Mouse (Mus musculus): Measurements from ENCODE around the gene Prr13.

Prr13 gene

GRCm38 (mm10) chr15:102458904-102459317 is at the start of gene Prr13:
Prr13 (plus strand) TSS chr15:102459028.
- peak; percentile 91 to 93 for DNase-seq (ENCODE audit: low spot score in 2 of 2)

DNA sequence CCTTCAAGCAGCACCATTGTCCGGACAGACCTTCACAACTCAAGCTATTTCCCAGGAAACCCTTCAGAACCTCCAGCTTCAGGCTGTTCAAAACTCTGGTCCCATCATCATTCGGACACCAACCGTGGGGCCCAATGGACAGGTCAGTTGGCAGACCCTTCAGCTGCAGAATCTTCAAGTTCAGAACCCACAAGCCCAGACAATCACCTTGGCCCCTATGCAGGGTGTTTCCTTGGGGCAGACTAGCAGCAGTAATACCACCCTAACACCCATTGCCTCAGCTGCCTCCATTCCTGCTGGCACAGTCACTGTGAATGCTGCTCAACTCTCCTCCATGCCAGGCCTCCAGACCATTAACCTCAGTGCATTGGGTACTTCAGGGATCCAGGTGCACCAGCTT is 49.5 kb upstream of the Prr13 start:
- DNase-seq (ENCODE audit: low spot score in 2 of 2), result no peak

- DNase-seq (ENCODE audit: low spot score in 2 of 2), result no peak
These were observed 47.8 kb upstream of the Prr13 start for GRCm38 (mm10) chr15:102411077-102411476.

DNA sequence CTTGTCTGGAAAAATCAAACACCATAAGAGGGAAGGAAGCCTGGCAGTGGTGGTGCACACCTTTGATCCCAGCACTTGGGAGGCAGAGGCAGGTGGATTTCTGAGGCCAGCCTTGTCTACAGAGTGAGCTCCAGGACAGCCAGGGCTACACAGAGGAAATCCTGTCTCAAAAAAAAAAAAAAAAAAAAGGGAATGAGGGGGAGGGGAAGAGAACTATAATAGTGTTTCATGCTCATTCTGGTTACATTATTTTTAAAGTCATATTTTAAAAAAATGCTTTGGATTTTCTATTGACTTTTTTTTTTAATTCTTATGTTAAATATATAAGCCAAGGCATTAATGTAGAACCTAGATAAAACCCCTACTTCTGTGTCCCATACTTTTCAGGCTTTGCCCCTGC is 45.1 kb upstream of the Prr13 start:
- DNase-seq (ENCODE audit: low spot score in 2 of 2), result no peak

DNA sequence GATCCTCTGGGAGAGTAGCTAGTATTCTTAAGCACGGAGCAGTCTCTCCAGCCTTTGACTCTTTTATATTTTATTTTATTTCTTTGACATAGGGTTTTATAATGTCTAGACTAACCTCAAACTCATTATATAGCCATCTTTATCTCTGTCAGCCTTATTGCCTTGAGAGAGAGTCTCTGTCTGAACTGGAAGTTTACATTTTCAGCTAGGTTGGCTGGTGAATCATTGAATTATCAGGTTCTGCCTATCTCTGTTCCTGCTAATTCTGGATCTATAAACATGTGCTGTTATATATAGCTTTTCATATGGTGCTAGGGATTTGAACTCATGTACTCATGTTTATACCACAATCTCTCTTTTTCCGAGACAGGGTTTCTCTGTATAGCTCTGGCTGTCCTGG is 41.3 kb upstream of the Prr13 start:
- DNase-seq (ENCODE audit: low spot score in 2 of 2), result no peak

DNA sequence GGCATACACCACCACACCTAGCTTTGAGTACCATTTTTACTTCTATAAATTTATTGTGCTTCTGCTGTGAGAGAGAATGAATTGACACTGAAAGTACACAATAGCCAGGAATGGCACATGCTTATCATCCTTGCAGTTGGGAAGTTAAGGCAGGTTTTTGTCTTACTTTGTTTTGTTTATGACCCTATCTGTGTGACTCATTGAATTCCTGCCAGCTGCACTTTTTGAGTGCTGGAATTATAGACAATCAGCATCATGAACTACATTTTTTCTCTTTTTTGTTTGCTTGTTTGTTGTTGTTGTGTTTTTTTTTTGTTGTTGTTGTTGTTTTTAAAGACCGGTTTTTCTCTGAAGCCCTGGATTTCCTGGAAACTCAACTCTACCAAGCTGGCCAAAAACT is 37.8 kb upstream of the Prr13 start:
- DNase-seq (ENCODE audit: low spot score in 2 of 2), result no peak

- no peak for DNase-seq (ENCODE audit: low spot score in 2 of 2)
These were observed 37.4 kb upstream of the Prr13 start for GRCm38 (mm10) chr15:102421437-102421836.

GRCm38 (mm10) chr15:102423602-102424240 is 35.1 kb upstream of the Prr13 start:
- no peak for DNase-seq (ENCODE audit: low spot score in 2 of 2)

- DNase-seq (ENCODE audit: low spot score in 2 of 2), result no peak
These were observed 34.2 kb upstream of the Prr13 start for GRCm38 (mm10) chr15:102424657-102425056.

GRCm38 (mm10) chr15:102426963-102427362 is 31.9 kb upstream of the Prr13 start:
- DNase-seq (ENCODE audit: low spot score in 2 of 2), result no peak

GRCm38 (mm10) chr15:102432046-102432445 is 26.8 kb upstream of the Prr13 start:
- no peak for DNase-seq (ENCODE audit: low spot score in 2 of 2)

GRCm38 (mm10) chr15:102433173-102433572 is 25.7 kb upstream of the Prr13 start:
- no peak for DNase-seq (ENCODE audit: low spot score in 2 of 2)

- DNase-seq (ENCODE audit: low spot score in 2 of 2), result peak; percentile 68 to 72
These were observed 16.3 kb upstream of the Prr13 start for GRCm38 (mm10) chr15:102442490-102442889.

GRCm38 (mm10) chr15:102445146-102445545 is 13.7 kb upstream of the Prr13 start, which contains the start of gene Amhr2:
Amhr2 (plus strand) TSS chr15:102445367.
- DNase-seq (ENCODE audit: low spot score in 2 of 2), result no peak

DNA sequence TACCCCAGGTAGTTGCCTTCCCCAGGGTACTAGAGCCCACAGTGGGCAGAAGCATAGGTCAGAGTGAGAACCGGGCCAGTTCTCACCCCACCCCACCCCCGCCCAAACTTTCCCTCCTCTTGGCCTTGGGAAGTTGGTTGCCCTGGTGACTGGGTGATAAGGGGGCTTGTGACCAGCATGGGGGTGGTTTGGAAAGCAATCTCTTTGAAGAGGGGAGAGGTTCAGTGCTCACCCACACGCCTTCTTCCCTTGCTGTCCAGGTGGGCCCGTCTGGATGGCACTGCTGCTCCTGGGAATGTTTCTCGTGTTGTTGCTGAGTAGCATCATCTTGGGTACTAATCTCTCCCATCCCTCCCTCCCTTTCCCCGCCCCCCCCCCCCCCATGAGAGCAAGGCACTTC is 12.4 kb upstream of the Prr13 start:
- no peak for DNase-seq (ENCODE audit: low spot score in 2 of 2)

DNA sequence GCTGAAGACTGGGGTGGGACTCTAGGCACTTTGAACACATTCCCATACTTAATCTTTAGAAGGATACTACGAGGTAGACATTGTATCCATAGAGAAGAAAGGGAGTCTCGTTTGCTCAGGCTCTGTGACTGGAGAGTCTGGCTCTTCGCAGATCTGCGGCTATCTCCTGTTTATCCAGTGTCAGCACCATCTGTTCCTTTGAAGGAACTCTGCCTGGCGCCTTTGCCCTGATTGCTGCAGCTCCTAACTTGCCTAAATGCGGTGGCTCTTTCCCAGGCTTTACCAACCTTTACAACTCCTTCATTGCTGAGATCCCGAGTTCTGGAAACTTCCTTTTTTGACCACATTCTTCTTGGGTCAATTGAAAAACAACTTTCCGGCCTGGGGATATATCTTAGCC is 9.5 kb upstream of the Prr13 start:
- no peak for DNase-seq (ENCODE audit: low spot score in 2 of 2)

DNA sequence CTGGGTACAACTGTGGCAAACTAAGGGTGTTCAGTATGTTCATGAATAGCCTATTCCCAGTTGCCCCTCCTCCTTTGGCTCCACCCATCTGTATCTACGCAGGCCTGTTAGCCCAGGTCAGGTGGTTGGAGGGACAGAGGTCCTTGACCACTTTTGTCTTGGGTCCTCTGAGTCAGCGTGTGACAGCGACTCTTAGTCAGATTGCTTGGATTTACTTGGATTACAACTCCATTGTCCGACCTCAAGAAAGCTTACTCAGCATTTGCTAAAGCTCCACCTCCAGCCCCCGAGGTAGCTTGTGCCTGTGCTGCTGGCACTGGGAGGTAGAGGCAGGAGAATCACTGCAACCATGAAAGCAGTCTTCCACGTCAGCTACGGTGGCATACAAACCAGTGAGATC is 7.9 kb upstream of the Prr13 start:
- DNase-seq (ENCODE audit: low spot score in 2 of 2), result no peak

DNA sequence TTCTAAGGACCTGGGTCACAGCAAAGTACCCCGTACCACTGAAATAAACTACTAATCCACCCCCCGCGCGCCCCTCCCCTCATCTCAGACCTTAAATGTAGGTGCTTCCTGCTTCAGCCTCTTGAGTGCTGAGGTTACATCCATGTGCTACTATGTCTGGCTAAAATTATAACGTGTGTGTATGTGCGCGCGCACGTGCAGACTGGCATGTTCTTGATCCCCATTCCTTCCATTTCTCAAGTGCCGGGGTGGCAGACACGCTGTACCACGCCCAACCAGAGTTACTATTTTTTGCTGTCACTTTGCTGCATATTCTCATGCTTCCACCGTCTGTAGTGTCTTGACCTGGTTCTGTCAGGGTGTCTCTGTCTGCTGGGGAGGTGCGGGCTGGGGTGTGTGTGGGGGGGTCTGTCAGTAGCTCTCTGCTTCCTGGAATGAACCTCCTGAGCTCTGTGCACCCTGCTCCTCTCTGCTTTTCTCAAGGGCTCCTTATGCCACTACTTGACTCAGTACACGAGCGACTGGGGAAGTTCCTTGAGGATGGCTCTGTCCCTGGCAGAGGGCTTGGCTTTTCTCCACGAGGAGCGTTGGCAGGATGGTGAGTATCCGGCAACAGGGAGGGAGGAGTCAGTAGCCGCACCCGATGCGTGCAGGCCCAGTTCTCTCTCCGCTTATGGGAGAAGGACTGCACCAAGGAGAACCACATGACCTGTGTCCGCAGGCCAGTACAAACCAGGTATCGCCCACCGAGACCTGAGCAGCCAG is 7.0 kb upstream of the Prr13 start:
- no peak for DNase-seq (ENCODE audit: low spot score in 2 of 2)

GRCm38 (mm10) chr15:102455993-102456392 is 2.8 kb upstream of the Prr13 start:
- DNase-seq (ENCODE audit: low spot score in 2 of 2), result no peak

DNA sequence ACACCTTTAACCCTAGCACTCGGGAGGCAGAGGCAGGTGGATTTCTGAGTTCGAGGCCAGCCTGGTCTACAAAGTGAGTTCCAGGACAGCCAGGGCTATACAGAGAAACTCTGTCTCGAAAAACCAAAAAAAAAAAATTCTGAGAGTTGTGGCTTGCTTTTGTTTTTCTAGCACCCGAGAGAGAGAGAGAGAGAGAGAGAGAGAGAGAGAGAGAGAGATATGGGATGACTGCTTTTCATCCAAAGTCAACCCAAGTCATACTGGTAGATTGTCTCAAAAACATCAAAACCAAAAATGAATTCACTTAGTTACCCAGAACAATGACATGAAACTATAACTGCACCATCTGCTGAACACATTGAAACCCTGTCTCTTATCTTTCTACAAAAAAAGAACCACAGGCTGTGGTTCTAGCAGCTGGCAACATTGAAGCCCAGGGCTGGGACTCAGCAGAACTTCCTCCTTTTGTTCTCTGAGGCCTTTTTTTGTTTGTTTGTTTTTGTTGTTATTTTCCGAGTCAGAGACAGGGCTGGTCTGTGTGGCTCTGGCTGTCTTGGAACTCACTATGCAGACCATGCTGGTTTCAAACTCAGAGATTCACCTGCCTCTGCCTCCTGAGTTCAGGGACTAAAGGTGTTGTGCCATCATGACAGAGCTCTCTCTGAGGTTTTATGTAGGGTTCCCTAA is 635 bp upstream of the Prr13 start:
- DNase-seq (ENCODE audit: low spot score in 2 of 2), result no peak

DNA sequence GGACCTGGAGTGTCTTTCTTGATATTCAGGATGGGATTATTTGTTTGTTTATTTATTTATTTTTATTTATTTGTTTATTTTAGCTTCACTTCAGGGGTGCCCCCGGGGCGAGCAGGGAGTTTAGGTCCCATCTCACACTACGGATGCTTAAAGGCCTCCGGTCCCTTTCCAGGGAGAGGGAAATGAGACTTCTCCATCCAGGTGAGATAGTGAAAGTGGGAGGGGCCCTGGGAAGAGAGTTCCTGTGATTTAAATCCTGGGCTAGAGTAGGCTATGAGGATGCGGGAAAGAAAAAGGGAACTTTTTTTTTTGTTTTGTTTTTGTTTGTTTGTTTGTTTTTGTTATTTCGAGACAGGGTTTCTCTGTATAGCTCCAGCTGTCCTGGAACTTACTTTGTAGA is 553 bp downstream of the Prr13 start:
- no peak for DNase-seq (ENCODE audit: low spot score in 2 of 2)

GRCm38 (mm10) chr15:102459847-102460246 is 1.0 kb downstream of the Prr13 start:
- DNase-seq (ENCODE audit: low spot score in 2 of 2), result no peak

DNA sequence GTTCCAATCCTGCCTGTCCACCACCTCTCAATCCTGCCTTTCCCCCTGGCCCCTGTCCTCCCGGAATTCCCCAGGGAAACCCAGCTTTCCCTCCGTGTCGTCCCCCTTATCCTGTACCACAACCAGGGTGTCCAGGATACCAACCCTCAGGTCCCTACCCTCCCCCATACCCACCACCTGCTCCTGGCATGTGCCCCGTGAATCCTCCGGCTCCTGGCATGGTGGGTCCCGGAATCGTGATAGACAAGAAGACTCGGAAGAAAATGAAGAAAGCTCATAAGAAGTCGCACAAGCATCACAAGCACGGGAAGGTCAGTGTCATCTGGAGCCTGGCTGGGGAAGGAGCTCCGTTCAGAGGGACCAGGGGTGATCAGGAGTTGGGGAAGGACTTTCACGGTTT is 1.6 kb downstream of the Prr13 start:
- DNase-seq (ENCODE audit: low spot score in 2 of 2), result no peak

Data from right cerebral cortex, postnatal 36 days (tissue).